Mouse (Mus musculus) spleen, adult 2 months (tissue): Measurements from ENCODE around the gene Ttc27. TPM values are rescaled to one million over a fixed set of nuclear protein-coding genes. Genes with fewer than 3 reads are reported as not detected.

Experiments
- DNase-seq, 2 experiments: peaks; one replicate each; pipeline versions ENCODE4 v3.0.0 to v3.0.0-alpha.2; 2012 to 2021; ENCODE audit warnings: low spot score in 2 of 2, low read depth in 1 of 2
- H3K27ac ChIP-seq: fragments of 200-500 bp; 2 replicates; pipeline ENCODE4 v1.5.1; 2012; ENCODE audit warnings: low read length, inconsistent platforms; ENCODE audit not compliant: insufficient read depth
- H3K27me3 ChIP-seq: fragments of 200-500 bp; 2 replicates; pipeline ENCODE4 v1.6.1; 2012; ENCODE audit warnings: mild to moderate bottlenecking, moderate library complexity, low read length, inconsistent platforms; ENCODE audit not compliant: control insufficient read depth, insufficient read depth
- H3K36me3 ChIP-seq: fragments of 200-500 bp; 2 replicates; pipeline ENCODE4 v1.6.1; 2012; ENCODE audit warnings: mild to moderate bottlenecking, low read length, inconsistent platforms; ENCODE audit not compliant: control insufficient read depth, insufficient read depth
- H3K4me1 ChIP-seq: fragments of 200-500 bp; 2 replicates; pipeline ENCODE4 v1.6.1; 2011; ENCODE audit warnings: inconsistent platforms; ENCODE audit not compliant: control insufficient read depth, insufficient read depth, insufficient read length
- H3K4me3 ChIP-seq: fragments of 200-500 bp; 2 replicates; pipeline ENCODE4 v1.5.1; 2011; ENCODE audit warnings: mild to moderate bottlenecking, inconsistent platforms; ENCODE audit not compliant: insufficient read depth, insufficient read length; ENCODE audit errors: extremely low read depth
- CTCF ChIP-seq: fragments of 200-500 bp; IDR thresholded peaks from 2 replicates; pipeline ENCODE4 v1.5.1; 2011; ENCODE audit warnings: mild to moderate bottlenecking, inconsistent platforms; ENCODE audit not compliant: insufficient read depth, insufficient read length, insufficient replicate concordance; ENCODE audit errors: extremely low read depth
- POLR2A ChIP-seq: fragments of 200-500 bp; IDR thresholded peaks from 2 replicates; pipeline ENCODE4 v1.6.1; 2011; ENCODE audit warnings: low read depth, low read length, inconsistent platforms
- WGBS: fragments of 180-500 bp; shearing (Covaris S2); methylation state at CpG from one replicate; pipeline ENCODE4 v1.1.7; 2018; 5-methylcytosine and 5-hydroxymethylcytosine counted together
- polyA plus RNA-seq: library from polyadenylated mRNA; depleted of rRNA; stranded (reverse); fragments of >200 nt; gene quantifications from 2 replicates; pipeline ENCODE4 v1.2.3, GENCODE M21; 2012

The Ttc27 gene
- polyA plus RNA-seq, 1 experiment = 2.4 TPM

GRCm38 (mm10) chr17:74799865-74800264, 82.3 kb downstream of the Ttc27 start:
- Histone ChIP-seq H3K36me3 (peaks cover 4% of the 10 kb centered on the region; the same call in 1 of the 2 replicates), H3K4me1 (no peaks in the 10 kb centered on the region), H3K27ac (no peak overlapping the region), H3K27me3 (no peaks in the 10 kb centered on the region), H3K4me3 (no peak overlapping the region)
- 84% methylated on average over 6 of the region's 6 CpGs for WGBS
- TF ChIP-seq POLR2A (no peak), CTCF (no peak)
- DNase-seq = no peak

DNA sequence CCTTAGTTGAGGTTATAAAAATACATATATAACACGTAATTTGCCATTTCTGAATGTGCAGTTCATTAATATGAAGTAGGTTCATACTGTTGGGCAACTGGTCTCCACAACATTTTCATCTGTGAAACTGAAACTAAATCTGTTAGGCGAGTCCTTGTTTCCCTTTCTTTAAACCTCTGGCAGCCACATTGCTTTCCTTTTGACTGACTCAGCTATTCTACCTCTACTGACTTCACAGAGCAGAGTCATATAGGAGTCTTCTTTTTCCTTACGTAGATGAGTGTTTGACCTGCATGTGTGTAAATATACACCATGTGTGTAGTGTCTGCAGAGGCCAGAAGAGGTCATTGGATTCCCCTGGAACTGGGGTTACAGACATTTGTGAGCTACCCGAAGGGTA, 85.2 kb downstream of the Ttc27 start:
- Histone ChIP-seq H3K27ac (no peak overlapping the region), H3K27me3 (no peaks in the 10 kb centered on the region), H3K4me3 (no peak overlapping the region), H3K36me3 (peaks cover 4% of the 10 kb centered on the region; the same call in 1 of the 2 replicates), H3K4me1 (no peaks in the 10 kb centered on the region)
- no peak for DNase-seq
- 55% methylated on average over 4 of the region's 4 CpGs for WGBS
- TF ChIP-seq POLR2A (no peak), CTCF (no peak)

GRCm38 (mm10) chr17:74803835-74804234, 86.3 kb downstream of the Ttc27 start:
- 89% methylated on average over 2 of the region's 2 CpGs for WGBS
- Histone ChIP-seq H3K27ac (no peak overlapping the region), H3K4me3 (no peak overlapping the region), H3K4me1 (no peaks in the 10 kb centered on the region; the same call in 1 of the 2 replicates), H3K36me3 (peaks cover 4% of the 10 kb centered on the region; the same call in 1 of the 2 replicates), H3K27me3 (no peaks in the 10 kb centered on the region)
- no peak for DNase-seq
- no peak for TF ChIP-seq POLR2A
- TF ChIP-seq CTCF = no peak

DNA sequence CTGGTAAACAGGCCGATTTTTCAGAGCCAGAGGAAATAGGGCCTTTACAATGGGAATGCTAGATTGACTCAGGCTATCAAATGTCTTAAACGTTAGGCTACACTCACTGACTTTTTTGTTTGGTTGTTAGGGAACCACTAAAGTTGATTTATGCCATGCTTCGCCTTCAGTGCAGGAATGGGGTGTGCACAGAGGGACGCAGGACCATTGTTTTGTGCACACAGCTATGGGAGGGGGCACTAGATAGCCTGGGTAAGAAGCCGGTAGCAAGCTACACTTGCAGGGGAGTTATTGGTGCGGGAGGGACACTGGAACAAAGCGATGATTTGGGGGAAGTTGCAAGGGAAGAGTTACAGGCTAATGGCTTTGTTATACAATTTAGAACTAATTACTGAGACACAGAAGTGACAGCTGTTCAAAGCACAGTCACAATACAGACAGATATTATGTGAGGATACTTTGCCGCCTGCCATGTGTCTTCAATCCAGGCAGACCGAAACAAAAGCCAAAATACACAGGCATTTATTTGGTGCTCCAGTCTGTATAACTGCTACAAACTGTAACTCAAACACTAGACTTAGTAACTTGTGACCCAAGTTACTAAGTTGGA, 86.9 kb downstream of the Ttc27 start:
- no peaks in the 10 kb centered on the region; the same call in 1 of the 2 replicates for H3K4me1 ChIP-seq
- 89% methylated on average over 9 of the region's 9 CpGs for WGBS
- TF ChIP-seq POLR2A = no peak
- TF ChIP-seq CTCF = no peak
- peaks cover 4% of the 10 kb centered on the region; the same call in 1 of the 2 replicates for H3K36me3 ChIP-seq
- DNase-seq = no peak
- H3K27ac ChIP-seq = no peak overlapping the region
- no peak overlapping the region for H3K4me3 ChIP-seq
- no peaks in the 10 kb centered on the region for H3K27me3 ChIP-seq

GRCm38 (mm10) chr17:74807509-74808248, 90.1 kb downstream of the Ttc27 start:
- no peaks in the 10 kb centered on the region; the same call in 1 of the 2 replicates for H3K4me1 ChIP-seq
- DNase-seq = no peak
- no peak for TF ChIP-seq CTCF
- no peak for TF ChIP-seq POLR2A
- H3K36me3 ChIP-seq = no peaks in the 10 kb centered on the region
- no peaks in the 10 kb centered on the region for H3K27me3 ChIP-seq
- H3K27ac ChIP-seq = no peak overlapping the region
- no peak overlapping the region for H3K4me3 ChIP-seq
- WGBS = 54% methylated on average over 9 of the region's 9 CpGs

DNA sequence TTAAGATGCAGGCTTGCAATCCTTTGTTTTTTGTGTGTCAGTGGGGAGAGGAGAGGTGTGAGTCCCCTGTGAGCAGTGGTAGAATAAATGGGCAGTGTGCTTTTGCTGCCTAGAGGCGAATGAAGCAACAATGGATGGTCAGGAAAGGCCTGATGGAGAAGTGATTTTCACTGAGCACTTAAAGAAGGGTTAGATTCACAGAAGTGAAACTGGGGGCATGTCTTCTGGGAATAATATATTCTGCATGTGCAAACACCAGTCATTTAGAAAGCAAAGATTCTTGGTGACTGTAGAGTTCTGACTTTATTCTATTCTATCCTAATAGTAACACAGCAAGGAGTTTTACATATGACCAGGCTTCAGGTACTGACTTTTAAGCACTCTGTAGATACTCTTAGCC, 90.8 kb downstream of the Ttc27 start:
- 40% methylated on average over 1 of the region's 1 CpGs for WGBS
- H3K4me3 ChIP-seq = no peak overlapping the region
- H3K4me1 ChIP-seq = no peaks in the 10 kb centered on the region; the same call in 1 of the 2 replicates
- no peak for DNase-seq
- no peak overlapping the region for H3K27ac ChIP-seq
- H3K27me3 ChIP-seq = no peaks in the 10 kb centered on the region
- TF ChIP-seq POLR2A = no peak
- H3K36me3 ChIP-seq = no peaks in the 10 kb centered on the region

- TF ChIP-seq POLR2A = no peak
- no peak for TF ChIP-seq CTCF
- H3K27me3 ChIP-seq = no peaks in the 10 kb centered on the region
Observed at GRCm38 (mm10) chr17:74808901-74809300, 91.4 kb downstream of the Ttc27 start.

More at GRCm38 (mm10) chr17:74808901-74809300, 91.4 kb downstream of the Ttc27 start:
- Histone ChIP-seq H3K36me3 (no peaks in the 10 kb centered on the region), H3K4me3 (no peak overlapping the region), H3K4me1 (no peaks in the 10 kb centered on the region; the same call in 1 of the 2 replicates), H3K27ac (no peak overlapping the region)
- no peak for DNase-seq
- WGBS = 94% methylated on average over 4 of the region's 4 CpGs
